Mouse (Mus musculus): ENCODE measurements at regions not wholly inside any gene's neighbourhood (a gene's known extent, or its start where the extent isn't known, plus 50 kb on each side); places are given as distances from the start of the nearest gene placed in this dataset.

DNA sequence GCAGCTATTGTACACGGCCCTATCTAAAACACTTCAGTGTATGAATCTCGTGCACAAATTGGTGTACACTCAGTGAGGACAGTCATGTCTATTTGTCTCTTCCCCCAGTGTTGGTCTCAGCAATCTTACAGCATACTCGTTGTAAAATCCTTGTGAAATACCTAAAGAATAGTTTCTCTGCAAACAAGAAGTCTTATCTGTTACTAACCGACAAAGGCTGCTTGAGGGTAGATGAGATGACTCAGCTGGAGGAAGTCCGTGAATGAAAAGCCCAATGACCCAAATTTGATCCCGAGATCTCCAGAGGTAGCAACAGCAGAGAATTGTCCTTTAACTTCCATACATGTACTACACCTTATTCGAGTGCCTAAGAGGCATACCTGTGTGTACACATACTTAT, 342.0 kb downstream of the Bckdhb start:
- no peak for TF ChIP-seq CTCF (IDR thresholded peaks at IDR 0.05; ENCODE audit: borderline replicate concordance, extremely low read depth, insufficient read depth, insufficient read length)
- TF ChIP-seq POLR2A (IDR thresholded peaks at IDR 0.05; ENCODE audit: borderline replicate concordance, extremely low read depth, insufficient read depth, insufficient read length, poor library complexity, severe bottlenecking) = no peak
